In genomic region chr7:144738357-144738798, GRCm38 (mm10) we compare ENCODE assay signal across 8 mouse cellular contexts. TPM values are rescaled to one million over a fixed set of nuclear protein-coding genes. Genes with fewer than 3 reads are reported as not detected.
A peak's percentile ranks its signal among the peaks of the same experiment; 100 is the strongest.
DNase-seq lines count a peak whose midpoint lies in the region; ATAC-seq and TF ChIP-seq lines count a peak whose summit lies in the region.

No protein-coding gene starts in this region.

- peak; percentile 56; the same call in 1 of the 2 replicates for ATAC-seq in hindbrain, embryonic 12.5 days (ENCODE audit: low FRiP score)
- peak; percentile 41; the same call in 1 of the 2 replicates for ATAC-seq in megakaryocyte-erythroid progenitor cell, adult 5-6 weeks (replicated peaks; ENCODE audit: low FRiP score, low TSS enrichment, poor library complexity, severe bottlenecking)
- ATAC-seq in monocyte, adult 5-6 weeks (replicated peaks; ENCODE audit: insufficient number of reproducible peaks, low FRiP score, low TSS enrichment, poor library complexity, severe bottlenecking) = no peak

- peaks cover 49% of the 10 kb centered on the region for H3K27me3 ChIP-seq in hindbrain, embryonic 12.5 days

- peak; percentile 94 for DNase-seq in heart, adult 11 months
- DNase-seq in heart, adult 9 months (ENCODE audit: low spot score in 2 of 2) = no peak
- DNase-seq in embryo, embryonic 10 days (ENCODE audit: low spot score) = peak; percentile 60
- DNase-seq in layer of hippocampus, adult 2 months (ENCODE audit: low spot score in 2 of 2) = no peak
- no peak for DNase-seq in T-cell, adult 2 months (ENCODE audit: low spot score)

- H3K36me3 ChIP-seq in hindbrain, embryonic 12.5 days = no peaks in the 10 kb centered on the region

- H3K4me1 ChIP-seq in hindbrain, embryonic 12.5 days = peaks cover 12% of the 10 kb centered on the region

- no peaks in the 10 kb centered on the region for H3K9me3 ChIP-seq in hindbrain, embryonic 12.5 days (replicated peaks)

- under 1% methylated on average over 33 of the region's 33 CpGs for WGBS in hindbrain, embryonic 12.5 days

- H3K4me3 ChIP-seq in hindbrain, embryonic 12.5 days = peak overlapping the region; percentile 37
- no peak overlapping the region; the same call in 1 of the 2 replicates for H3K4me3 ChIP-seq in layer of hippocampus, adult 2 months

- no peak for TF ChIP-seq CTCF in layer of hippocampus, adult 2 months (conservative IDR thresholded peaks at IDR 0.05)

- peak overlapping the region; percentile 59 for H3K9ac ChIP-seq in hindbrain, embryonic 12.5 days

- H3K27ac ChIP-seq in hindbrain, embryonic 12.5 days = no peak overlapping the region
- no peak overlapping the region for H3K27ac ChIP-seq in layer of hippocampus, adult 2 months

- peak overlapping the region; percentile 82 for H3K4me2 ChIP-seq in hindbrain, embryonic 12.5 days (replicated peaks)

RNA-seq across cellular contexts. Expression of gene Ano1, which starts 13.4 kb away (rescaled TPM):
- 6.9 and 7.5 TPM in 2 replicates for polyA plus RNA-seq in hindbrain, embryonic 12.5 days (2016; fragmentation: Nextera tagmentation; extraction: Ambion mirVana)
- 1.4 TPM in 1 of 2 replicates, not detected in the other for total RNA-seq in megakaryocyte-erythroid progenitor cell, adult 5-6 weeks (2014; fragmentation: Nextera tagmentation)
- total RNA-seq in megakaryocyte-erythroid progenitor cell, adult 5-6 weeks (2017) = not detected in 2 replicates
- total RNA-seq in monocyte, adult 5-6 weeks (2017) = 0.38 TPM in 1 of 3 replicates, not detected in the others
- total RNA-seq in layer of hippocampus, adult 2 months (2021) = 1 to 10 TPM; 2.7 to 3.5 TPM

Comparison
In these comparisons a context has a peak if more than half of its experiments do, and no peak if none do; other contexts are left out.
1. DNase-seq: peak in heart, adult 11 months (single experiment) and embryo, embryonic 10 days (single experiment); none in heart, adult 9 months (0 of 2), layer of hippocampus, adult 2 months (0 of 2) and T-cell, adult 2 months (single experiment).